Mouse (Mus musculus) common myeloid progenitor, adult 5-6 weeks (primary cell): ENCODE data around the gene Npy. TPM values are rescaled to one million over a fixed set of nuclear protein-coding genes. Genes with fewer than 3 reads are reported as not detected.
A peak's percentile ranks its signal among the peaks of the same experiment; 100 is the strongest.

Experiments used
- ATAC-seq: replicated peaks from 2 replicates; pipeline ENCODE4 v1.8.0; 2016; ENCODE audit warnings: low read depth, mild to moderate bottlenecking, moderate TSS enrichment, inconsistent platforms; ENCODE audit not compliant: poor library complexity, severe bottlenecking
- total RNA-seq: library from RNA; stranded (forward); fragments of 200-1000, 187-1606 nt; gene quantifications from 2 replicates; pipeline ENCODE4 v1.2.3, GENCODE M21; 2017

The Npy gene
- total RNA-seq: 0.46 TPM in 1 of 2 replicates, not detected in the other

DNA sequence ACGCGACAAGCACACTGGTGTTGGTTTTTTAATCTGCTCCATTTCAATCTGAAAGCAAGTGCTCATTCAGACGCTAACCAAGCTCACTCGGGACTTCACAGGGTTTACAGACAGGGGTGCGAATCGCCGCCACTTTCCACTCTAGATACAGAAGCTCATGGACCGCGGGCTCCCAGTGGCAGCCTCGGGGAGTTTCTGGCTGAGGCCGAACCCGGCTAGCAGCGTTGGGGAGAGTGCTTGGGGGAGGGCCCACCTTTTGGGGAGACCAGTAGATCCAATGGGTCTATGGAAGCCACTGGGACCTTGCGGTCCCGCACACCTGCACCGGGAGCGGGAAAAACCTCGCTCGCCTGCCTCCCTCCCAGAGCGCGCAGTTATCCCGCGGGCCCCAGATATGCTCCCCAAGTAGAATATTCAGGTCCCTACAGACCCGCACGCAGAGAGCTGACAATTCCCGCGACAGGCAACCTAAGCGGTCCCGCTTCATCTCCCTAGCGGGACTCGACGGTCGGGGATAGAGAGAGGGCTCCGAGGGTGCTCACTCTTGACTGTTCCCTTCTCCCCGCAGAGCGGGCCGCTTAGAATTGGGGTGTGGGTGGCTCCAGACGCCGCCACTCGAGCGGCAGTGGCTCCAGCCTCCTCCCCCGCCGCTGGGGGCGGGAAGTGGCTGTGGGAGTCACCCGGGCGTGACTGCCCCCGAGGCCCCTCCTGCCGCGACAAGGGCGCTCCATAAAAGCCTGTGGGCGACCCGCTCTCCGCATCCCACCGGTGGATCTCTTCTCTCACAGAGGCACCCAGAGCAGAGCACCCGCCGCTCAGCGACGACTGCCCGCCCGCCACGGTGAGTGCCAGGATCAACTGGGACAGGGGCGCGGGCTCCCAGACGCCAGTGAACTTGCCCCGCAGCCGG, at the start of gene Npy:
Gene Npy, plus strand, starts transcription at position 750 of the 910 bp plus-strand sequence.
- peak; percentile 77 for ATAC-seq

DNA sequence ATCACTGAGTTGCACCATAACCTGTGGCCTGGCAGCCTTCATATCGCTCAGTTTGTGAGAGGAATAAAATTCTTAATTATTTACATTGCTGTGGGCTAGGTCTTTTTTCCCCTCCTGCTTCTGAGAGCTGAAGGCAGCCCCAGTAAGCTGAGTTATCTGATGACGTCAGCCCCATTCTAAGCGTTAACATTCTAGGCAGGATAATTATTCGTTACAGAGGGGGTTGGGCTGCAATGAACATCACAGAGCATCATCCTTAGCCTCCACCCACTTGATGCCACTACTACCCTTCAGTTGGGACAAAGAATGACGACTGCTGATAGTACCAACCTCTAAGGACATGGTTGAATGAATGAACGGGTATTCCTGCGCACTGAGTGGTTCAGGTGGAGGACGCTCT, 47.5 kb upstream of the Npy start:
- ATAC-seq: no peak

- peak; percentile 88 for ATAC-seq
Observed at GRCm38 (mm10) chr6:49778109-49778508, 44.4 kb upstream of the Npy start.

DNA sequence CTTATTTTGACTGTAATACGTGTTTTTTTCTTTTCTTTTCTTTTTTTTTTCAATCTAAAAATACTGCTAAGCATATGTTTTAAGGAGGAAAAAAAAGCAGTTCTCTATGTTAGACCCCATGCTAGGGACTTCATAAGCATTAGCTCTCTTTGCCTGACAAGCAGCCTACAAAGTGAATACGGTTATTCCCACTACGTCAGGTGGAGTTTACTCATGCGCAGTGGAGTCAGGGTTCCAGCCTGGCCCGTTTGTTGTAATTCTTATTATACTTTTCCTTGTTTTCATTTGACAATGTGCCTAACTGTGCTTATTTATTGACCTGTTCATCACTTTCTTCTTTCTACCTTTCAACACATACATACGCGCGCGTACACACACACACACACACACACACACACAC, 43.8 kb upstream of the Npy start:
- ATAC-seq: no peak

GRCm38 (mm10) chr6:49779606-49780005, 42.9 kb upstream of the Npy start:
- no peak for ATAC-seq

DNA sequence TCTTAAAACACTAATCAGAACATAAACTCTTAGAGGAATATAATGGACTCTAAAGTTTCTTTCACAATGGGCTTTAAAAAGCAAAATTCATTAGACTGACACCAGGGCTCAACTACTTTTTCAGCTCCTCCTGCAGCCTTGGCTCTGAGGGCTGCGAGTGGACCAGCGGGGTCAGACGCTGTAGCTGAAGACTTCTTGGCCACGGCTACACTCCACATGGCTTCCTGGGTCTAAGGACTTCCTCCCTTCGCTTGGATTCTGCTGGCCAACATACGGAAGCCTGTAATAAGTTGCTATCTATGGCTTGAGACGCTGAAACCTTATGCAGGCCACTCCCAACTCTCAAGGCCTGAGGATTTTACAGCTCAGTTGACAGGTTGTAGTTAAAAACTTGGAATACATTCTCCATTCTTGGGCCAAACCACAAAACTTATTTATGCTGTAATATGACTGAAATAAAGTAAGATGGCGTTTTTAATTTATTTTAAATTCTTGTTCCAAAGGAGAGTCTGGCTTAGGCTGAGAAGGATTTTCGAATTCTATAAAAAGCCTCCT, 41.6 kb upstream of the Npy start:
- no peak for ATAC-seq

GRCm38 (mm10) chr6:49781852-49782251, 40.7 kb upstream of the Npy start:
- ATAC-seq: peak; percentile 72

- ATAC-seq: no peak
Observed at GRCm38 (mm10) chr6:49782679-49783078, 39.8 kb upstream of the Npy start.

DNA sequence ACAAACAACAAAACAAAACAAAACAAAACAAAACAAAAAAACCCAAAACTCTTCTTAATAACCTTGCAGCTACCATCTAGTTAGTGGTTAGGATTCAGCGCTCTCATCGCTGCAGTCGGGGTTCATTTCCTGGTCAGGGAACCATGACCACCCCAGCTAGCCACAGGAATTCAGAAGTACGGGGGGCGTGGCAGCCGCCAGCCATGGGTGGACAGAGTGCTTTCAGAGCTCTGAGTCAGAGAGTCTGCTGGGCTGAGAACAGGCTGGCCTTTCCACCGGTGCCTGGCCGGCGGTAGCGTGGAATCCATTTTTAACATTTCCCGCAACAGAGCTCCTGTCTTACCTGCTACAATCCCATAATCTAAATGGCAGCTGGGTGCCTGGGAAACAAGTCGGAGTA, 30.0 kb upstream of the Npy start:
- no peak for ATAC-seq

DNA sequence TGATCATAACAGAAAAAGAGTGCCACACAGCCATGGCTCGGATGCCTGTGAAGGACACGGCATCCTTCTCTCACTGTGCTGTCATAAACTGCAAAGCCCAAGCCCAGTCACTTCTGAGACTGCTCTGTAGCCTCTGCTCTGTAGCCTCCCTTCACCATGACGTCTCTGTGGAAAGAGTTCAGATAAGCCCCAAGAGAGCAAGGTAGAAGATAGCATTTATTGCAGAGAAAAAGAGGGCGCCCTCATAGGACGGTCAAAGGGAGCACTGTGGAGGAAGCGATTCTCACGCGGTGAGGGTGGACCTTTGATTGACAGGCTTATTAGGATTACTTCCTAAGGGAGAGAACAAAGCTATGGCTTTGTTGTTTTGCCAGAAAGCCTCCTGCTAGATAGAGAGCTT, 18.4 kb upstream of the Npy start:
- no peak for ATAC-seq

DNA sequence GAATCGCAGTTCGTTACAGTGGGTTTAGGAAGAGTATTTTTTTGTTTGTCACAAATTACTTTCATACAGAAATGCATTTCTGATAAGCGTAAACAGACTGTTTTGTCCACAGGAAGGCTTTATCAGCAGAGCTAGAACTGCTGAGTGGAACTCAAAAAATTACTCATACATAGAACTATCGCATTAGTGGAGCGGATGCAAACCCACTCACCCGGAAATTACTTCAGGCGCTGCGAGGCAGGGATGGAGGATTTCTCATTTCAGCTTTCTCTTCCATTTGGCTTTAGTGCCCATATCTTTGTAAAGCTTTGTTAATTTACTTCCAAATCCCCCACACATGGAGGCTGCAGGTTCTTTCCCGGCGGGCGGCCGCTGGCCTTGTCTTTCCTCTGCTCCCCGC, 14.4 kb upstream of the Npy start:
- no peak for ATAC-seq

GRCm38 (mm10) chr6:49817183-49817582, 5.3 kb upstream of the Npy start:
- ATAC-seq: no peak

DNA sequence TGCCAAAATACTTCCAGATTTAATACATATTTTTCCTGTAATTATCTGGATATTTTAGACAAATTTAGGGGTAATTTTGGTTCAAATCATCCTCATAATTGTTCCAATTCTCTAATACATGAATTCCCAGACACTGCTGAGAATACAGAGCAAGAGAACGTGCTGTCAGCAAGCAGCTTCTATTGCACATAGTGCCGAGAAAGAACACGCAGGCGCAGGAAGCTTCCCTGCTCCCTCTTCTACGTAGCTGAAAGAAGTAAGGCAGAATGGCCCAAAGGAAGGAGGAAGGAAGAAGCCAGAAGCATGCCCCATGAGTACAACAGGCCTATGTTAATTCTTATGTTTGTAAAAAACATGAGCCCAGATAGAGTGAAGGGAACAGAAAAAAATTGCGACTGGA, 4.9 kb upstream of the Npy start:
- ATAC-seq: no peak

DNA sequence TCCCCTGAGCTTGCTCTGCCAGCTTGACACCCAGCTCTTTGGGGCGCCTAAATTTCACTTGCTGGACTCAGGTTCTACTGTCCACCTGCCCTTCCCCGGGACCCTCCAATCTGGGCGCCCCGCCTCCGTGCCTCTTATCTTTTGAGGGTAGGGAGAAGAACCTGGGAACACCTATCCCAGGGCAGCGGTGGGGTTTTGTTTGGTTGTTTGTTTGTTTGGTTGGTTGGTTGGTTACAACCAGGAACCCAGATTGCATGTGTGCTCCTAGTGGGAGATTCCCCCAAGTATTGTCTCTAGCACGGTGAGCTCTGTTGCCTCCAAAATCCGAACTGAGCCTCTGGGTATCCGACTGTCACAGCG, 341 bp downstream of the Npy start:
- no peak for ATAC-seq

DNA sequence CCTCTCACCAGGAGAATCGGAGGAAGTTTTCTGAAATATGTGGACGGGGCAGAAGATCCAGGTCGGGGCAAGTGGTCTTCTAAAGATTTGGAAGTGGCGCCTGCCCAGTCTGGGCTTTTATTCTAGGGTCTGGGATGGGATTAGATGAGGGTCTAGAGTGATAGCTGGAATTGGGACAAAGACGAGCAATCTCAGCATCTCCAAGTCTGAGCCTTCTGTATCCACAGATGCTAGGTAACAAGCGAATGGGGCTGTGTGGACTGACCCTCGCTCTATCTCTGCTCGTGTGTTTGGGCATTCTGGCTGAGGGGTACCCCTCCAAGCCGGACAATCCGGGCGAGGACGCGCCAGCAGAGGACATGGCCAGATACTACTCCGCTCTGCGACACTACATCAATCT, 861 bp downstream of the Npy start:
- no peak for ATAC-seq

GRCm38 (mm10) chr6:49823821-49824220, 1.3 kb downstream of the Npy start:
- ATAC-seq: no peak

DNA sequence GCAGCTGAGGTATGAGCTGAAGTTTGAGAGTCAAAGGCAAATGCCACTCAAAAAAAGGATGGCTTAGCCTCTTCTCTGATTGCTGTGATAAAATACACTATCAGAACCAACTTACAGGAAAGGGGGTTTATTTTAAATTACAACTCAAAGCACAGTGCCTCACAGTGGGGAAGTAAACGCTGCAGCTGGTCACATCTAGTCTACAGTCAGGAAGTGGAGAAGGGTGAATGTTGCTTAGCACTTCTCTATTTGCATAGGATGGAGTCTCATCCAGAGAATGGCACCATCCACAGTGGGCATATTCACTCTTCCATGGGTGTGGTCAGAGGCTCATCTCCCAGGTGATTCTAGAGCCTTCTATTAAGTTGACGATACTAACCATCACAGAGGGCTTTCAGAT, 9.1 kb downstream of the Npy start:
- peak; percentile 65 for ATAC-seq

- no peak for ATAC-seq
Observed at GRCm38 (mm10) chr6:49856830-49857229, 34.3 kb downstream of the Npy start.

DNA sequence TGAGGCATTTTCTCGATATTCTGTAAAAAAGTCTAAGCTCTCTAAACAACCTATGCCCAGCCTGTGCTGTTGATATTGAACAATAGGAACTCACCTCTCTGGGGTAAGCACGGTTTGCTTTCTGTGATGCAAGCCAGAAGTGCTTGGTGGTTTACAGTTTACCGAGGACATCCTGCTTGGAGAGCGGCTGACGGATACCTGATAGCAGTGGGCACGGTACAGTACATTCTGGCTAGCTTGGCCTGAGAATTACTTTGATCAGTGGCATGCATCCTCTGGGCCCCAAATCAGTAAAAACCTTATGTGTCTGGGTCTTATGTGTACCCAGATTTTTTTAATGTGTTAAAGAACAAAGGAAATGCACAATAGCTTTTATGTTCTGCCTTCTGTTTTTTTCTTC, 45.1 kb downstream of the Npy start:
- peak; percentile 54; the same call in 1 of the 2 replicates for ATAC-seq

DNA sequence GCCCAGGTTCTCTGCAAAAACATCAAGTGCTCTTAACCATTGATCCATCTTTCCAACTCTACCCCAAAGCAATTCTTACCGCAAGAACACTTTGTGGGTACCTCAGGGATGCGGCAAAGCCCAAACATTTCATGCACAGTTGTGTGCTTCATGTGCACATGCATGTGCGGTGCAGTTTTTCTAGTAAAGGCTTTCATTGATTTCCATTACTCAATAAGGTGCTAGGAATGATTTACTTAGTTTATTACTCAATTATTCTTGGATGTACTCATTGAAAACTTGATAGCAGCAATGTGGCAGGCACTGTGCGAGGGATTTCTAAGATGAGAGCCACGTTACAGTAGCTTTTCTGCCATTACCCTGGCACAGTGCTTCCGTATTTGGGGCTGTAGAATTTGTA, 48.6 kb downstream of the Npy start:
- no peak for ATAC-seq

GRCm38 (mm10) chr6:49873556-49873955, 51.0 kb downstream of the Npy start:
- ATAC-seq: no peak

DNA sequence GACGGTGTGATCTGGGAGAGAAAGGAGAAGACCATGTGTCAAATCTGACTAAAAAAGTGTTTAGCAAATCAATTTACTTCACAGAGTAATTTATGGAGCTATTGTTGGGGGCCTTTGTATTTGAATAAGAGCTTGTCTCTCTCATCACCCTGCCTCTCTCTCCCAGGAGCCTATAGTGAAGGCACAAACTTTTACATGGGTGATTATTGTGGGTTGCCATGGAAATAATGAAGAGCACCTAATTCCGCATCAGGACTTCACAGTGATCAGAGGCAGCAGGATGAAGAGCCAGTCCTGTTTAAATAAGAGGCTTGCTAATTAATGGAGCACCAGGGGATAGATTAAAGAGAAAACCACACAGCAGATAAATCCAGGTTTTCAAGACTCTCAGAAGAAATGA, 52.6 kb downstream of the Npy start:
- no peak for ATAC-seq
